Mouse (Mus musculus): ENCODE measurements around the gene Olfr654. TPM values are rescaled to one million over a fixed set of nuclear protein-coding genes. Genes with fewer than 3 reads are reported as not detected.

Gene Olfr654
- total RNA-seq (2021) = not detected
- long read RNA-seq = 0 reads

- DNase-seq (ENCODE audit: low spot score in 2 of 2) = no peak
Measured at GRCm38 (mm10) chr7:104586725-104587124, at the start of gene Olfr654. TSS of gene Olfr654 (plus strand) at chr7:104587025.

GRCm38 (mm10) chr7:104549833-104550232, 37.0 kb upstream of the Olfr654 start, which contains the start of gene Olfr651:
TSS of gene Olfr651 (plus strand) at chr7:104550133.
- no peak for DNase-seq (ENCODE audit: low spot score in 2 of 2)

- no peak for DNase-seq (ENCODE audit: low spot score in 2 of 2)
Measured at GRCm38 (mm10) chr7:104552700-104553099, 34.1 kb upstream of the Olfr654 start.

- DNase-seq (ENCODE audit: low spot score in 2 of 2) = no peak
Measured at GRCm38 (mm10) chr7:104560601-104561000, 26.2 kb upstream of the Olfr654 start, which contains the start of gene Olfr652. TSS of gene Olfr652 (plus strand) at chr7:104560901.

- DNase-seq (ENCODE audit: low spot score in 2 of 2) = no peak
Measured at GRCm38 (mm10) chr7:104577014-104577413, 9.8 kb upstream of the Olfr654 start, which contains the start of gene Olfr653. TSS of gene Olfr653 (plus strand) at chr7:104577314.

- no peak for DNase-seq (ENCODE audit: low spot score in 2 of 2)
Measured at GRCm38 (mm10) chr7:104580846-104581245, 6.0 kb upstream of the Olfr654 start.

- no peak for DNase-seq (ENCODE audit: low spot score in 2 of 2)
Measured at GRCm38 (mm10) chr7:104581429-104581828, 5.4 kb upstream of the Olfr654 start.

- no peak for DNase-seq (ENCODE audit: low spot score in 2 of 2)
Measured at GRCm38 (mm10) chr7:104588274-104588673, 1.4 kb downstream of the Olfr654 start.

GRCm38 (mm10) chr7:104601679-104602078, 14.9 kb downstream of the Olfr654 start, which contains the start of gene Olfr655:
TSS of gene Olfr655 (minus strand) at chr7:104601779.
- no peak for DNase-seq (ENCODE audit: low spot score in 2 of 2)

- DNase-seq (ENCODE audit: low spot score in 2 of 2) = no peak
Measured at GRCm38 (mm10) chr7:104603173-104603572, 16.3 kb downstream of the Olfr654 start.

- DNase-seq (ENCODE audit: low spot score in 2 of 2) = no peak
Measured at GRCm38 (mm10) chr7:104604727-104605126, 17.9 kb downstream of the Olfr654 start.

GRCm38 (mm10) chr7:104613655-104614054, 26.8 kb downstream of the Olfr654 start, which contains the start of gene Olfr656:
TSS of gene Olfr656 (plus strand) at chr7:104613955.
- no peak for DNase-seq (ENCODE audit: low spot score in 2 of 2)

GRCm38 (mm10) chr7:104624494-104624893, 37.7 kb downstream of the Olfr654 start, which contains the start of gene Olfr657:
TSS of gene Olfr657 (plus strand) at chr7:104624794.
- no peak for DNase-seq (ENCODE audit: low spot score in 2 of 2)

Other genes with a start within 250 kb of the Olfr654 start
- 1 to 10 TPM; 1.4 to 1.6 TPM for gene Trim12c, start 233.7 kb upstream of the Olfr654 start, total RNA-seq (2021)
- gene Trim30b, start 217.1 kb upstream of the Olfr654 start, total RNA-seq (2021) = not detected
- gene Trim30c, start 186.2 kb upstream of the Olfr654 start, total RNA-seq (2021) = not detected
- under 1 TPM; 0.84 to 0.92 TPM for gene Trim30a, start 121.8 kb upstream of the Olfr654 start, total RNA-seq (2021)
- gene Trim30d, start 79.2 kb upstream of the Olfr654 start, total RNA-seq (2021) = under 1 TPM; 0.81 to 0.97 TPM
- not detected for gene Olfr651, start 36.9 kb upstream of the Olfr654 start, total RNA-seq (2021)
- not detected for gene Olfr652, start 26.1 kb upstream of the Olfr654 start, total RNA-seq (2021)
- not detected for gene Olfr653, start 9.7 kb upstream of the Olfr654 start, total RNA-seq (2021)
- not detected for gene Olfr655, start 14.8 kb downstream of the Olfr654 start, total RNA-seq (2021)
- not detected for gene Olfr656, start 26.9 kb downstream of the Olfr654 start, total RNA-seq (2021)
- not detected for gene Olfr657, start 37.8 kb downstream of the Olfr654 start, total RNA-seq (2021)
- not detected for gene Olfr658, start 60.3 kb downstream of the Olfr654 start, total RNA-seq (2021)
- not detected for gene Olfr659, start 79.7 kb downstream of the Olfr654 start, total RNA-seq (2021)
- not detected for gene Olfr661, start 99.5 kb downstream of the Olfr654 start, total RNA-seq (2021)
- gene Usp17le, start 190.4 kb downstream of the Olfr654 start, total RNA-seq (2021) = not detected

All from layer of hippocampus, adult 18-20 months (tissue).